Mouse (Mus musculus) bone marrow, adult 2 months (tissue): ENCODE results near the gene Tpr. TPM values are rescaled to one million over a fixed set of nuclear protein-coding genes. Genes with fewer than 3 reads are reported as not detected.

Experiments
- H3K27ac ChIP-seq: fragments of 200-500 bp; 2 replicates; pipeline ENCODE4 v1.5.1; 2012; ENCODE audit warnings: low read depth, mild to moderate bottlenecking, control low read depth, inconsistent platforms, low read length; ENCODE audit not compliant: control insufficient read depth, poor library complexity, insufficient read depth
- H3K4me1 ChIP-seq: fragments of 200-500 bp; 2 replicates; pipeline ENCODE4 v1.6.1; 2011; ENCODE audit warnings: low read length; ENCODE audit not compliant: control insufficient read depth, insufficient read depth
- H3K4me3 ChIP-seq: fragments of 200-500 bp; replicated peaks from 2 replicates; pipeline ENCODE3; 2011; ENCODE audit warnings: mild to moderate bottlenecking, low read depth, low read length, control low read depth; ENCODE audit not compliant: control insufficient read depth
- CTCF ChIP-seq: fragments of 200-500 bp; IDR thresholded peaks from 2 replicates; pipeline ENCODE4 v1.5.1; 2011; ENCODE audit warnings: low read length, control low read depth; ENCODE audit not compliant: control insufficient read depth, insufficient read depth
- POLR2A ChIP-seq: fragments of 200-500 bp; IDR thresholded peaks from 2 replicates; pipeline ENCODE4 v1.6.1; 2011; ENCODE audit warnings: low read depth, mild to moderate bottlenecking, control low read depth, low read length, borderline replicate concordance; ENCODE audit not compliant: control insufficient read depth
- WGBS: fragments of 180-500 bp; shearing (Covaris S2); methylation state at CpG from one replicate; pipeline ENCODE4 v1.1.7; 2018; 5-methylcytosine and 5-hydroxymethylcytosine counted together
- polyA plus RNA-seq: library from polyadenylated mRNA; stranded (reverse); fragments of >200 nt; gene quantifications from 2 replicates; pipeline ENCODE4 v1.2.4, GENCODE M21; 2011; ENCODE audit warnings: low replicate concordance; ENCODE audit not compliant: missing spikeins, insufficient read depth, insufficient read length

Tpr gene
- polyA plus RNA-seq, 1 experiment: 144 TPM

- WGBS: 1% methylated on average over 27 of the region's 27 CpGs
- peak overlapping the region; percentile 94 for H3K4me3 ChIP-seq
- H3K27ac ChIP-seq: peak overlapping the region; percentile 89
- TF ChIP-seq CTCF (no peak), POLR2A (no peak)
- H3K4me1 ChIP-seq: no peaks in the 10 kb centered on the region; the same call in 1 of the 2 replicates
Observed at GRCm38 (mm10) chr1:150393488-150393852, 832 bp downstream of the Tpr start.

DNA sequence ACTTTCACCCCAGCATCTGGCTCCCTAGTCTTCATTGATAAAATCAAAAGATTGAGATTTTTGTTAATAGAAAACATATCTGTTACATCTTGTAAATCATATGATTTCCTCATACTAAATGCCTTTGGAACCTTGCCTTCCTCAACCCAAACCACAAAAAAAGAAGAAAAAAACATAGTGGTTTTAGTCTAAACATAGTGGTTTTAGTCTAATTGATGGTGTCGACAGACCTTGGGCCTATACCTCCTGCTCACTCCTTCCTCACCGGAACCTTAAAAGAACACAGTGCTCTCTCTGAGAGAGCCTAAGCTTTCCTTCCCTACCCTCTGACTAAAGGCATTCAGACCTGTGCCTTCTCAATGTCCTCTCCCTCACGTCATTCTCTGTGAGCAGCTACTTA lies 3.4 kb downstream of the Tpr start:
- Histone ChIP-seq H3K4me1 (no peaks in the 10 kb centered on the region; the same call in 1 of the 2 replicates), H3K4me3 (no peak overlapping the region), H3K27ac (no peak overlapping the region)
- TF ChIP-seq CTCF: no peak
- no peak for TF ChIP-seq POLR2A
- WGBS: 24% methylated on average over 3 of the region's 3 CpGs

DNA sequence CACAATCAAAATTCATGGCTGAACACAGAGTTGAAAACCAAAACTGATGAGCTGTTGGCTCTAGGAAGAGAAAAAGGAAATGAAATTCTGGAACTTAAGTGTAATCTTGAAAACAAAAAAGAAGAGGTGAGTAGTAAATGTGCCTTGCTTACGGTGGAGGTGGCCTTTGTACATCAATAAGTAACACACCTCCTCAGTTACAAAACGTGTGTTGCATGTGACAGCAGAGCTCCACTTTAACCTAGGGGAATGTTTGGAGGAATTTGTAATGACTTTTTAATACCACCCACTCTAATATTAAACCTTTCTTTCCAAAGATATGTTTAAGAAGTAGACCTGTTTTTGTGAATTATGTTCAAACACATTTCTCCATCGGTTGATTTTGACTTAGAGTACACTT lies 11.3 kb downstream of the Tpr start:
- H3K27ac ChIP-seq: no peak overlapping the region
- WGBS: 88% methylated on average over 3 of the region's 3 CpGs

GRCm38 (mm10) chr1:150404555-150404954 lies 11.9 kb downstream of the Tpr start:
- 93% methylated on average over 3 of the region's 3 CpGs for WGBS
- Histone ChIP-seq H3K4me1 (no peaks in the 10 kb centered on the region), H3K27ac (no peak overlapping the region), H3K4me3 (no peak overlapping the region)
- no peak for TF ChIP-seq POLR2A
- TF ChIP-seq CTCF: no peak

More for the DNA sequence above, 11.3 kb downstream of the Tpr start:
- TF ChIP-seq CTCF: no peak
- TF ChIP-seq POLR2A: no peak
- H3K4me3 ChIP-seq: no peak overlapping the region
- no peaks in the 10 kb centered on the region for H3K4me1 ChIP-seq

GRCm38 (mm10) chr1:150407285-150407684 lies 14.6 kb downstream of the Tpr start:
- Histone ChIP-seq H3K4me1 (no peaks in the 10 kb centered on the region), H3K27ac (no peak overlapping the region), H3K4me3 (no peak overlapping the region)
- TF ChIP-seq POLR2A (no peak), CTCF (no peak)
- 95% methylated on average over 9 of the region's 9 CpGs for WGBS

DNA sequence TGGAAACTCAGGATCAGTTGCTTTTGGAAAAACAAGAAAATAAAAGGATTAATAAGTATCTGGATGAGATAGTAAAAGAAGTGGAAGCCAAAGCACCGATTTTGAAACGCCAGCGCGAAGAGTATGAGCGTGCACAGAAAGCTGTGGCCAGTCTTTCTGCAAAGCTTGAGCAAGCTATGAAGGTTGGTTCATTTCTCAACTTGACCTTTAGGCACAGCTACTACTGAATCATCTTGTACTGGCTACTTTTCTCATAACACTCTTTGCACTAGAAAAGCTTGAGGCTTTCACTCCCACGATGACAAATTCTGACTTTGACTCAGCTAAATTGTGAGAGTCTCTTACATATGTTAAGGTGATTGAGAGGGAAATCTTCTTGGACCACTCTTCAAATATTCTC lies 17.4 kb downstream of the Tpr start:
- H3K4me3 ChIP-seq: no peak overlapping the region
- 93% methylated on average over 6 of the region's 6 CpGs for WGBS
- H3K4me1 ChIP-seq: no peaks in the 10 kb centered on the region
- no peak overlapping the region for H3K27ac ChIP-seq
- no peak for TF ChIP-seq CTCF
- no peak for TF ChIP-seq POLR2A

DNA sequence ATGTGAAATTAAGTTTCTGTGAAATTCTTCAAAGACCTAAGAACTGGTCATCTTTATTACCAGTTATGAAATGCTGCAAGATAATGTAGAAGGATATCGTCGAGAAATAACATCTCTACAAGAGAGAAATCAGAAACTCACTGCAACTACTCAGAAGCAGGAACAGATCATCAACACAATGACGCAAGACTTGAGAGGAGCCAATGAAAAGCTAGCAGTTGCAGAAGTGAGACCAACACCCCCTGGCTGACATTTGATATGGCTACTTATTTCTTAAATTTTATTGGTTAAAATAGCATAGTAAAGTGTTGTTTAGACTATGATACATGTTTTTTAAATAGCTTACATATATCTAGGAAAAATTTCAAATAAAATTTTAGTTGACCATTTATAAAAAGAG lies 23.4 kb downstream of the Tpr start:
- H3K27ac ChIP-seq: no peak overlapping the region
- no peak overlapping the region for H3K4me3 ChIP-seq
- TF ChIP-seq CTCF (no peak), POLR2A (no peak)
- WGBS: 85% methylated on average over 3 of the region's 3 CpGs
- no peaks in the 10 kb centered on the region for H3K4me1 ChIP-seq

GRCm38 (mm10) chr1:150418426-150418825 lies 25.8 kb downstream of the Tpr start:
- Histone ChIP-seq H3K4me1 (no peaks in the 10 kb centered on the region), H3K4me3 (no peak overlapping the region), H3K27ac (no peak overlapping the region)
- TF ChIP-seq POLR2A: no peak
- TF ChIP-seq CTCF: no peak
- WGBS: 89% methylated on average over 4 of the region's 4 CpGs

DNA sequence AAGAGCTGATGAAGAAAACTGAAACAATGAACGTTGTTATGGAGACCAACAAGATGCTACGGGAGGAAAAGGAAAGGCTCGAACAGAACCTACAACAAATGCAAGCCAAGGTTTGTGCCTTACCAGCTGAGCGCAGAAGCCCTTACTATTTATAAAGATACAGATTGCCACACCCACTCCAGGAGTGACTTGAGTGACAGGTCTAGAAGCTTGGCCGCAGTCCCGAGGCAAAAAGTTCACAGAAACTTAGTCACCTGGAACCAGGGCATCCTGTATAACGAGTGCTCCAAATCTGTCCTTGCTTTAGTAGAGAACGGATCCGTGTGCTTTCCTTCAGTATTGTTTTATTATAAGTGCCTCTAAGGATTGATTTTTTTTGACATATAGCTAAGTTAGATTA lies 33.0 kb downstream of the Tpr start:
- Histone ChIP-seq H3K27ac (no peak overlapping the region), H3K4me1 (no peaks in the 10 kb centered on the region), H3K4me3 (no peak overlapping the region)
- TF ChIP-seq CTCF (no peak), POLR2A (no peak)
- whole genome bisulfite sequencing: 84% methylated on average over 9 of the region's 9 CpGs

GRCm38 (mm10) chr1:150426216-150426615 lies 33.6 kb downstream of the Tpr start:
- Histone ChIP-seq H3K4me3 (no peak overlapping the region), H3K27ac (no peak overlapping the region), H3K4me1 (no peaks in the 10 kb centered on the region)
- 52% methylated on average over 3 of the region's 3 CpGs for WGBS
- no peak for TF ChIP-seq CTCF
- TF ChIP-seq POLR2A: no peak
